Mouse (Mus musculus) gastrocnemius, adult 18-20 months (tissue): ENCODE data around the gene Hoxb8. TPM values are rescaled to one million over a fixed set of nuclear protein-coding genes. Genes with fewer than 3 reads are reported as not detected.

ENCODE experiments used
- DNase-seq: peaks from one replicate; pipeline ENCODE4 v3.0.0; 2021; ENCODE audit warnings: low spot score
- total RNA-seq, 2 experiments: library from RNA; stranded (reverse); gene quantifications; 2 replicates each; pipeline ENCODE4 v1.2.3; 2021

Hoxb8 gene
- total RNA-seq, 2 experiments from 2014 or later = 0.09 TPM; not detected in 1

GRCm38 (mm10) chr11:96311520-96312417, 30.1 kb downstream of the Hoxb8 start:
- peak; percentile 42 for DNase-seq

GRCm38 (mm10) chr11:96313134-96313533, 31.4 kb downstream of the Hoxb8 start:
- DNase-seq = no peak

GRCm38 (mm10) chr11:96313806-96314428, 32.2 kb downstream of the Hoxb8 start:
- DNase-seq = no peak

- DNase-seq = no peak
Observed at GRCm38 (mm10) chr11:96314671-96315343, 33.1 kb downstream of the Hoxb8 start.

- DNase-seq = no peak
Observed at GRCm38 (mm10) chr11:96315344-96315681, 33.6 kb downstream of the Hoxb8 start.

- DNase-seq = no peak
Observed at GRCm38 (mm10) chr11:96316696-96317607, 35.2 kb downstream of the Hoxb8 start.

GRCm38 (mm10) chr11:96317608-96318367, 36.1 kb downstream of the Hoxb8 start, which contains the start of gene Hoxb4:
Hoxb4 (plus strand) TSS chr11:96318267.
- no peak for DNase-seq

GRCm38 (mm10) chr11:96318368-96319070, 36.8 kb downstream of the Hoxb8 start:
- DNase-seq = no peak

GRCm38 (mm10) chr11:96319071-96319902, 37.6 kb downstream of the Hoxb8 start:
- no peak for DNase-seq

GRCm38 (mm10) chr11:96319910-96320309, 38.2 kb downstream of the Hoxb8 start:
- DNase-seq = no peak

- DNase-seq = no peak
Observed at GRCm38 (mm10) chr11:96320688-96321087, 39.0 kb downstream of the Hoxb8 start.

- no peak for DNase-seq
Observed at GRCm38 (mm10) chr11:96321846-96322245, 40.1 kb downstream of the Hoxb8 start.

- no peak for DNase-seq
Observed at GRCm38 (mm10) chr11:96322738-96323137, 41.0 kb downstream of the Hoxb8 start.

GRCm38 (mm10) chr11:96323154-96323553, 41.4 kb downstream of the Hoxb8 start, which contains the start of gene Hoxb3:
Hoxb3 (plus strand) TSS chr11:96323326.
- no peak for DNase-seq

- DNase-seq = no peak
Observed at GRCm38 (mm10) chr11:96324125-96324524, 42.4 kb downstream of the Hoxb8 start.

GRCm38 (mm10) chr11:96324965-96325364, 43.3 kb downstream of the Hoxb8 start:
- DNase-seq = no peak

- DNase-seq = no peak
Observed at GRCm38 (mm10) chr11:96325747-96326212, 44.1 kb downstream of the Hoxb8 start.

GRCm38 (mm10) chr11:96326705-96327104, 45.0 kb downstream of the Hoxb8 start:
- no peak for DNase-seq

GRCm38 (mm10) chr11:96327122-96327521, 45.4 kb downstream of the Hoxb8 start:
- no peak for DNase-seq
